Mouse (Mus musculus) hindlimb bud, embryonic 11.5 days (tissue): ENCODE results near the gene Gm5072.
"Not testable (repeated sequence)": the region's sequence is repeated elsewhere in the genome, so short reads cannot be mapped to it uniquely, and the experiment has no call there.

Experiments
- DNase-seq: peaks from one replicate; pipeline ENCODE4 v3.0.0-alpha.2; 2012; ENCODE audit warnings: low read depth, low spot score; ENCODE audit errors: extremely low spot score

The Gm5072 gene

DNA sequence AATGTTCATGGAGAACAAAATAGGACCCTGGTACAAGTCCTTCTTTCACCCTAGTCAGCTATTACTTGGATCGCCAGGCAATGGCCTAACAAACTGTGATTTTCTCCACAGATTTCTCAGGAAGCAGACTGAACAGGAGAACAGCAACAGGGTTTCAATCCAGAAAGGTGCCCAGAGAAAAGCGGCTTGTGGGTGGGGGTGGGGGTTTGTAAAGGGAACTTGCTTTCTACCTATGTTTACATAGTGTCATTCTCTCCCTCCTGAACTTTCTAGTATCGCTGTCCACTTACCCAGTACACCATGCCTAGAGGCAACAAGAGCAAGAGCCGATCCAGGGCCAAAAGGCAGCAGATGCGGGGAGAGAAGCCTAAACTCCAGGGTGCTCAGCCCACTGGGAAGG, at the start of gene Gm5072:
Gene Gm5072, plus strand, starts transcription at position 301 of the 400 bp plus-strand sequence.
- DNase-seq, result not testable (repeated sequence)
